8 mouse cellular contexts compared by ENCODE assay signal in the genomic region with DNA sequence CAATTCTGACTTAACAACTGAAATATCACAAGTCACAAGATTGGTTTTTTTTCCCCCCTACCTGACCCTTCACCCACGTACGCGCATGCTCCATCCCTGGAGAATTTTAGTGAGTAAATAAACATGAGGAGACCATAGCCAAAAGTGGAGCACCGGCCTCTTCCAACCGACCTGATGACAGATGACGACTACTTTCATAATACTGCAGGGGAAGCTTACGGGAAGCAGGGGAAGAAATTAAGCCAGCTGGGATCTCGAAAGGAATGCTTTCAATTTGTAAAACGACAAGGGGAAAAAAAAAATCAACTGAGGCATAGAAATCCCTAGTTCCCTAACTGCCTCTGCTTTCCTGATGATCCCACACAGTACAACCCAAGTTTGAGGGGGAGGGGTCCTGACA. TPM values are rescaled to one million over a fixed set of nuclear protein-coding genes. Genes with fewer than 3 reads are reported as not detected.
A peak's percentile ranks its signal among the peaks of the same experiment; 100 is the strongest.
DNase-seq lines count a peak whose midpoint lies in the region; ATAC-seq lines count a peak whose summit lies in the region.

No protein-coding gene starts in this region.

- 0% methylated on average over 9 of the region's 9 CpGs for WGBS in kidney, embryonic 15.5 days
- WGBS in hindbrain, embryonic 16.5 days = 1% methylated on average over 9 of the region's 9 CpGs
- under 1% methylated on average over 9 of the region's 9 CpGs for WGBS in midbrain, embryonic 15.5 days

- no peak for DNase-seq in kidney, adult 9 months
- DNase-seq in right cerebral cortex, adult 18-20 months = no peak
- DNase-seq in cerebellum, adult 11-12 months = no peak
- DNase-seq in layer of hippocampus, adult 9-10 months (ENCODE audit: low spot score) = no peak

- peak overlapping the region; percentile 73 for H3K4me2 ChIP-seq in kidney, embryonic 15.5 days
- peak overlapping the region; percentile 64 for H3K4me2 ChIP-seq in hindbrain, embryonic 16.5 days (ENCODE audit: low read length)
- H3K4me2 ChIP-seq in midbrain, embryonic 15.5 days = peak overlapping the region; percentile 76

- ATAC-seq in kidney, embryonic 15.5 days (replicated peaks; ENCODE audit: low FRiP score) = no peak
- ATAC-seq in hindbrain, embryonic 16.5 days = no peak
- ATAC-seq in midbrain, embryonic 15.5 days (replicated peaks) = no peak

- peak overlapping the region; percentile 37 for H3K27ac ChIP-seq in kidney, embryonic 15.5 days
- H3K27ac ChIP-seq in brown adipose tissue, adult 24 weeks (replicated peaks; ENCODE audit: low read depth, low read length) = peak overlapping the region; percentile 71; the same call in 1 of the 2 replicates
- no peak overlapping the region for H3K27ac ChIP-seq in hindbrain, embryonic 16.5 days (ENCODE audit: low read depth, low read length)
- peak overlapping the region; percentile 42; the same call in 1 of the 2 replicates for H3K27ac ChIP-seq in midbrain, embryonic 15.5 days

- H3K9me3 ChIP-seq in kidney, embryonic 15.5 days (replicated peaks) = no peaks in the 10 kb centered on the region
- no peaks in the 10 kb centered on the region for H3K9me3 ChIP-seq in hindbrain, embryonic 16.5 days (ENCODE audit: control insufficient read depth, low read length)
- H3K9me3 ChIP-seq in midbrain, embryonic 15.5 days = no peaks in the 10 kb centered on the region

- no peaks in the 10 kb centered on the region for H3K36me3 ChIP-seq in kidney, embryonic 15.5 days
- no peaks in the 10 kb centered on the region for H3K36me3 ChIP-seq in hindbrain, embryonic 16.5 days (ENCODE audit: control insufficient read depth, insufficient read depth, low read length)
- no peaks in the 10 kb centered on the region for H3K36me3 ChIP-seq in midbrain, embryonic 15.5 days (replicated peaks)

- H3K4me3 ChIP-seq in kidney, embryonic 15.5 days (replicated peaks) = peak overlapping the region; percentile 80
- peak overlapping the region; percentile 91 for H3K4me3 ChIP-seq in brown adipose tissue, adult 24 weeks (ENCODE audit: insufficient read depth, low read depth, low read length)
- H3K4me3 ChIP-seq in hindbrain, embryonic 16.5 days (ENCODE audit: low read length) = peak overlapping the region; percentile 98
- peak overlapping the region; percentile 87 for H3K4me3 ChIP-seq in midbrain, embryonic 15.5 days

- peaks cover 29% of the 10 kb centered on the region for H3K4me1 ChIP-seq in kidney, embryonic 15.5 days
- peaks cover 3% of the 10 kb centered on the region; the same call in 1 of the 2 replicates for H3K4me1 ChIP-seq in brown adipose tissue, adult 24 weeks (ENCODE audit: control insufficient read depth, insufficient read depth, insufficient read length, low read length)
- H3K4me1 ChIP-seq in hindbrain, embryonic 16.5 days (ENCODE audit: control insufficient read depth, insufficient read depth, low read depth, low read length) = peaks cover 18% of the 10 kb centered on the region
- H3K4me1 ChIP-seq in midbrain, embryonic 15.5 days = peaks cover 31% of the 10 kb centered on the region

- H3K9ac ChIP-seq in kidney, embryonic 15.5 days = peak overlapping the region; percentile 79
- H3K9ac ChIP-seq in hindbrain, embryonic 16.5 days (ENCODE audit: low read depth, low read length) = peak overlapping the region; percentile 35
- peak overlapping the region; percentile 86; the same call in 1 of the 2 replicates for H3K9ac ChIP-seq in midbrain, embryonic 15.5 days

- no peaks in the 10 kb centered on the region for H3K27me3 ChIP-seq in kidney, embryonic 15.5 days
- H3K27me3 ChIP-seq in hindbrain, embryonic 16.5 days (replicated peaks; ENCODE audit: control insufficient read depth, insufficient read depth, low read length) = no peaks in the 10 kb centered on the region
- H3K27me3 ChIP-seq in midbrain, embryonic 15.5 days (replicated peaks) = no peaks in the 10 kb centered on the region

RNA-seq across cellular contexts. Expression of gene Ube4b, which starts 1.8 kb away (rescaled TPM):
- polyA plus RNA-seq in kidney, embryonic 15.5 days (2015; fragmentation: Nextera tagmentation; extraction: Ambion mirVana) = 48.1 and 49.6 TPM in 2 replicates
- 28.4 and 29.3 TPM in 2 replicates for polyA plus RNA-seq in brown adipose tissue, adult 24 weeks (2012; ENCODE audit: insufficient read depth, insufficient read length, missing spikeins)
- 47.4 and 58.6 TPM in 2 replicates for polyA plus RNA-seq in hindbrain, embryonic 16.5 days (2015; fragmentation: Nextera tagmentation; extraction: Ambion mirVana)
- 58.7 and 64.5 TPM in 2 replicates for polyA plus RNA-seq in midbrain, embryonic 15.5 days (2015; fragmentation: Nextera tagmentation; extraction: Ambion mirVana)

RNA-seq across cellular contexts. Expression of gene Rbp7, which starts 30.0 kb away (rescaled TPM):
- 0.77 and 0.90 TPM in 2 replicates for polyA plus RNA-seq in kidney, embryonic 15.5 days (2015; fragmentation: Nextera tagmentation; extraction: Ambion mirVana)
- 19.5 and 31.5 TPM in 2 replicates for polyA plus RNA-seq in brown adipose tissue, adult 24 weeks (2012; ENCODE audit: insufficient read depth, insufficient read length, missing spikeins)
- not detected in 2 replicates for polyA plus RNA-seq in hindbrain, embryonic 16.5 days (2015; fragmentation: Nextera tagmentation; extraction: Ambion mirVana)
- polyA plus RNA-seq in midbrain, embryonic 15.5 days (2015; fragmentation: Nextera tagmentation; extraction: Ambion mirVana) = 0.99 TPM in 1 of 2 replicates, not detected in the other

RNA-seq across cellular contexts. Expression of gene Tmem274, which starts 52.4 kb away (rescaled TPM):
- 0.45 TPM in 1 of 2 replicates, not detected in the other for polyA plus RNA-seq in kidney, embryonic 15.5 days (2015; fragmentation: Nextera tagmentation; extraction: Ambion mirVana)
- polyA plus RNA-seq in brown adipose tissue, adult 24 weeks (2012; ENCODE audit: insufficient read depth, insufficient read length, missing spikeins) = not detected in 2 replicates
- 0.45 TPM in 1 of 2 replicates, not detected in the other for polyA plus RNA-seq in hindbrain, embryonic 16.5 days (2015; fragmentation: Nextera tagmentation; extraction: Ambion mirVana)
- not detected in 2 replicates for polyA plus RNA-seq in midbrain, embryonic 15.5 days (2015; fragmentation: Nextera tagmentation; extraction: Ambion mirVana)

Comparison
In these comparisons a context has a peak if more than half of its experiments do, and no peak if none do; other contexts are left out.
1. H3K9ac ChIP-seq: peak in every context shown above with its lines; median percentile 86 in midbrain, embryonic 15.5 days; 79 in kidney, embryonic 15.5 days; 35 in hindbrain, embryonic 16.5 days.
2. RNA of gene Rbp7, which starts 30.0 kb away (polyA plus RNA-seq): 19.5 to 31.5 TPM in brown adipose tissue, adult 24 weeks; 0.99 TPM in midbrain, embryonic 15.5 days, 0.77 to 0.90 TPM in kidney, embryonic 15.5 days and not detected in hindbrain, embryonic 16.5 days; every median in the first group is over 10 times any median in the second.
3. Peak in every context shown above with its lines, with median percentiles within 50 percentile points of each other: H3K4me2 ChIP-seq and H3K4me3 ChIP-seq.